Mouse (Mus musculus) olfactory bulb, adult 2 months (tissue): Measurements from ENCODE around the gene 1700016D06Rik.

Source experiments
- CTCF ChIP-seq: fragments of 200-500 bp; IDR thresholded peaks from 2 replicates; pipeline ENCODE4 v1.5.1; 2012; ENCODE audit warnings: low read depth, mild to moderate bottlenecking, low read length, moderate library complexity; ENCODE audit not compliant: insufficient read depth
- POLR2A ChIP-seq: fragments of 200-500 bp; IDR thresholded peaks from 2 replicates; pipeline ENCODE4 v1.6.1; 2012; ENCODE audit warnings: mild to moderate bottlenecking, low read depth, low read length, moderate library complexity; ENCODE audit not compliant: insufficient read depth

GRCm38 (mm10) chr8:11684558-11684957, 16.3 kb downstream of the 1700016D06Rik start:
- TF ChIP-seq POLR2A (no peak), CTCF (no peak)
